Mouse (Mus musculus) liver, embryonic 16.5 days (tissue): ENCODE results near the gene Dnah1. TPM values are rescaled to one million over a fixed set of nuclear protein-coding genes. Genes with fewer than 3 reads are reported as not detected.

ENCODE experiments used
- ATAC-seq: fragments of 200-750 bp; cut with Nextera tagmentation; 2 replicates; pipeline ENCODE4 v1.8.0; 2017; ENCODE audit warnings: low read depth, mild to moderate bottlenecking, moderate number of reproducible peaks, moderate library complexity
- H3K27ac ChIP-seq: fragments of 300-500 bp; sonication (generic); 2 replicates; pipeline ENCODE4 v1.5.1; 2014; ENCODE audit warnings: mild to moderate bottlenecking, low read length
- H3K27me3 ChIP-seq: fragments of 300-500 bp; sonication (generic); 2 replicates; pipeline ENCODE4 v1.6.1; 2014; ENCODE audit warnings: low read depth, low read length, mixed read lengths; ENCODE audit not compliant: control insufficient read depth, insufficient read depth
- H3K36me3 ChIP-seq: fragments of 300-500 bp; sonication (generic); 2 replicates; pipeline ENCODE4 v1.6.1; 2014; ENCODE audit warnings: mild to moderate bottlenecking; ENCODE audit not compliant: control insufficient read depth, insufficient read depth
- H3K4me1 ChIP-seq: fragments of 300-500 bp; sonication (generic); 2 replicates; pipeline ENCODE4 v1.6.1; 2014; ENCODE audit warnings: low read depth, low read length, mixed read lengths; ENCODE audit not compliant: control insufficient read depth
- H3K4me2 ChIP-seq: fragments of 300-500 bp; sonication (generic); 2 replicates; pipeline ENCODE4 v1.6.1; 2014; ENCODE audit warnings: low read depth, low read length, mixed read lengths
- H3K4me3 ChIP-seq: fragments of 300-500 bp; sonication (generic); 2 replicates; pipeline ENCODE4 v1.5.1; 2014; ENCODE audit warnings: low read depth, mild to moderate bottlenecking, low read length
- H3K9ac ChIP-seq: fragments of 300-500 bp; sonication (generic); 2 replicates; pipeline ENCODE4 v1.6.1; 2014; ENCODE audit warnings: low read depth, low read length
- H3K9me3 ChIP-seq: fragments of 300-500 bp; sonication (generic); replicated peaks from 2 replicates; pipeline ENCODE4 v1.6.1; 2016; ENCODE audit warnings: low read length; ENCODE audit not compliant: control insufficient read depth
- WGBS: fragments of 180-500 bp; shearing (Covaris S2); extraction: QIAGEN DNeasy Blood & Tissue Kit; methylation state at CpG from one replicate; pipeline ENCODE4 v1.1.7; 2014; ENCODE audit not compliant: insufficient replicate concordance; 5-methylcytosine and 5-hydroxymethylcytosine counted together
- polyA plus RNA-seq: library from polyadenylated mRNA; unstranded; fragments of >200 nt; fragmentation: Nextera tagmentation; extraction: Ambion mirVana; gene quantifications from 2 replicates; pipeline ENCODE4 v1.2.1, GENCODE M21; 2015

The Dnah1 gene
- polyA plus RNA-seq, 1 experiment from 2014 or later, result 0.14 TPM

- Histone ChIP-seq H3K27me3 (no peaks in the 10 kb centered on the region), H3K9me3 (no peaks in the 10 kb centered on the region), H3K27ac (no peak overlapping the region; the same call in 1 of the 2 replicates), H3K36me3 (no peaks in the 10 kb centered on the region), H3K4me3 (peak overlapping the region; percentile 54), H3K9ac (no peak overlapping the region), H3K4me2 (peak overlapping the region; percentile 83; the same call in 1 of the 2 replicates), H3K4me1 (peaks cover 14% of the 10 kb centered on the region)
- 50% methylated on average over 10 of the region's 10 CpGs for WGBS
- no peak for ATAC-seq
Observed at GRCm38 (mm10) chr14:31324851-31325250, 1.2 kb upstream of the Dnah1 start.

- peaks cover 16% of the 10 kb centered on the region for H3K4me1 ChIP-seq
- 67% methylated on average over 4 of the region's 4 CpGs for WGBS
Observed at GRCm38 (mm10) chr14:31323189-31323588, 507 bp downstream of the Dnah1 start.

GRCm38 (mm10) chr14:31322191-31322590 lies 1.5 kb downstream of the Dnah1 start:
- no peak overlapping the region for H3K27ac ChIP-seq
- H3K9me3 ChIP-seq, result no peaks in the 10 kb centered on the region
- no peak overlapping the region for H3K4me3 ChIP-seq
- H3K4me1 ChIP-seq, result peaks cover 26% of the 10 kb centered on the region
- no peak overlapping the region for H3K9ac ChIP-seq
- no peaks in the 10 kb centered on the region for H3K27me3 ChIP-seq
- WGBS, result 70% methylated on average over 3 of the region's 3 CpGs
- ATAC-seq, result no peak
- H3K4me2 ChIP-seq, result no peak overlapping the region
- no peaks in the 10 kb centered on the region for H3K36me3 ChIP-seq

More at GRCm38 (mm10) chr14:31323189-31323588, 507 bp downstream of the Dnah1 start:
- Histone ChIP-seq H3K27me3 (no peaks in the 10 kb centered on the region), H3K9ac (no peak overlapping the region), H3K36me3 (no peaks in the 10 kb centered on the region), H3K4me3 (peak overlapping the region; percentile 54; the same call in 1 of the 2 replicates), H3K4me2 (peak overlapping the region; percentile 83), H3K9me3 (no peaks in the 10 kb centered on the region), H3K27ac (no peak overlapping the region)
- no peak for ATAC-seq

GRCm38 (mm10) chr14:31321181-31321580 lies 2.5 kb downstream of the Dnah1 start:
- H3K4me1 ChIP-seq, result peaks cover 31% of the 10 kb centered on the region
- H3K36me3 ChIP-seq, result no peaks in the 10 kb centered on the region
- no peak overlapping the region for H3K4me3 ChIP-seq
- no peak for ATAC-seq
- WGBS, result 78% methylated on average over 11 of the region's 11 CpGs
- no peaks in the 10 kb centered on the region for H3K9me3 ChIP-seq
- H3K4me2 ChIP-seq, result no peak overlapping the region
- H3K27me3 ChIP-seq, result no peaks in the 10 kb centered on the region
- no peak overlapping the region for H3K9ac ChIP-seq
- no peak overlapping the region for H3K27ac ChIP-seq

GRCm38 (mm10) chr14:31319546-31319945 lies 4.2 kb downstream of the Dnah1 start:
- 60% methylated on average over 10 of the region's 10 CpGs for WGBS
- peaks cover 30% of the 10 kb centered on the region for H3K4me1 ChIP-seq

GRCm38 (mm10) chr14:31317754-31318153 lies 5.9 kb downstream of the Dnah1 start:
- H3K27ac ChIP-seq, result 0 out of 2 replicates have a peak overlapping the region, but pooled peaks have one; percentile 5
- H3K4me3 ChIP-seq, result no peak overlapping the region
- no peaks in the 10 kb centered on the region for H3K9me3 ChIP-seq
- peaks cover 3% of the 10 kb centered on the region; the same call in 1 of the 2 replicates for H3K27me3 ChIP-seq
- ATAC-seq, result peak; percentile 83
- no peak overlapping the region for H3K4me2 ChIP-seq
- no peak overlapping the region for H3K9ac ChIP-seq
- 56% methylated on average over 3 of the region's 3 CpGs for WGBS
- H3K36me3 ChIP-seq, result no peaks in the 10 kb centered on the region
- peaks cover 16% of the 10 kb centered on the region for H3K4me1 ChIP-seq

More at GRCm38 (mm10) chr14:31319546-31319945, 4.2 kb downstream of the Dnah1 start:
- no peak overlapping the region for H3K9ac ChIP-seq
- no peaks in the 10 kb centered on the region for H3K27me3 ChIP-seq
- no peak for ATAC-seq
- no peak overlapping the region for H3K4me3 ChIP-seq
- no peaks in the 10 kb centered on the region for H3K36me3 ChIP-seq
- H3K4me2 ChIP-seq, result no peak overlapping the region
- H3K27ac ChIP-seq, result no peak overlapping the region
- H3K9me3 ChIP-seq, result no peaks in the 10 kb centered on the region

GRCm38 (mm10) chr14:31316613-31317012 lies 7.1 kb downstream of the Dnah1 start:
- 71% methylated on average over 12 of the region's 12 CpGs for WGBS
- H3K27ac ChIP-seq, result no peak overlapping the region
- no peak overlapping the region for H3K4me3 ChIP-seq
- H3K27me3 ChIP-seq, result peaks cover 3% of the 10 kb centered on the region; the same call in 1 of the 2 replicates
- no peaks in the 10 kb centered on the region for H3K36me3 ChIP-seq
- no peak overlapping the region for H3K4me2 ChIP-seq
- peaks cover 16% of the 10 kb centered on the region for H3K4me1 ChIP-seq
- no peak for ATAC-seq
- no peaks in the 10 kb centered on the region for H3K9me3 ChIP-seq
- no peak overlapping the region for H3K9ac ChIP-seq

GRCm38 (mm10) chr14:31313192-31313591 lies 10.5 kb downstream of the Dnah1 start:
- no peaks in the 10 kb centered on the region for H3K36me3 ChIP-seq
- 56% methylated on average over 3 of the region's 3 CpGs for WGBS
- peaks cover 3% of the 10 kb centered on the region; the same call in 1 of the 2 replicates for H3K27me3 ChIP-seq
- H3K4me1 ChIP-seq, result peaks cover 14% of the 10 kb centered on the region
- no peak overlapping the region for H3K4me3 ChIP-seq
- ATAC-seq, result no peak
- H3K4me2 ChIP-seq, result no peak overlapping the region
- H3K9me3 ChIP-seq, result no peaks in the 10 kb centered on the region
- no peak overlapping the region for H3K9ac ChIP-seq
- no peak overlapping the region for H3K27ac ChIP-seq

- Histone ChIP-seq H3K27me3 (no peaks in the 10 kb centered on the region), H3K4me1 (no peaks in the 10 kb centered on the region), H3K4me3 (no peak overlapping the region), H3K27ac (no peak overlapping the region), H3K36me3 (no peaks in the 10 kb centered on the region), H3K9me3 (no peaks in the 10 kb centered on the region), H3K9ac (no peak overlapping the region), H3K4me2 (no peak overlapping the region)
- ATAC-seq, result no peak
- WGBS, result 63% methylated on average over 8 of the region's 8 CpGs
Observed at GRCm38 (mm10) chr14:31285728-31286127, 38.0 kb downstream of the Dnah1 start.
